Mouse (Mus musculus) urinary bladder, postnatal 4 days (tissue): ENCODE measurements at regions not wholly inside any gene's neighbourhood (a gene's known extent, or its start where the extent isn't known, plus 50 kb on each side); places are given as distances from the start of the nearest gene placed in this dataset.
A peak's percentile ranks its signal among the peaks of the same experiment; 100 is the strongest.

ENCODE experiments used
- DNase-seq, 2 experiments: peaks; one replicate each; pipeline ENCODE4 v3.0.0; 2021 to 2022; ENCODE audit warnings: low spot score in 2 of 2

DNA sequence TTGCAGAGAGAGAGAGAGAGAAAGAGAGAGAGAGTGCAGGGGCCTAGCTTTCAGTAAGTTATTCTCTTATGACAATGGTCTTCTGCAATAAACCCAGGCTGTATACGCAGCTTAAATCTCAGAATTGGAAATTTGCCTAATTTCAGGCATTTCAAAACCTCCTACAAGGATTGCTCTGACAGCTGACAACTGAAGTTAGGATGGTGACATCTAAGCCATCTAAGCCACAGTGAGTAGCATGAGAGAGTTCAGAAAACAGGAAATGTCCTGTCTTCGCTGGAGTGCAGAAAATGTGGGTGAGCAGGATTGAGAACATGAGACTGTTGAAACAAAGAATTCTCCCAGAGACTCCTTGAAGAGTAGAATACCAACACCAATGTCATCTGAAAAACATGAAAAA is 56.8 kb downstream of the Fam110c start:
- no peak for DNase-seq

DNA sequence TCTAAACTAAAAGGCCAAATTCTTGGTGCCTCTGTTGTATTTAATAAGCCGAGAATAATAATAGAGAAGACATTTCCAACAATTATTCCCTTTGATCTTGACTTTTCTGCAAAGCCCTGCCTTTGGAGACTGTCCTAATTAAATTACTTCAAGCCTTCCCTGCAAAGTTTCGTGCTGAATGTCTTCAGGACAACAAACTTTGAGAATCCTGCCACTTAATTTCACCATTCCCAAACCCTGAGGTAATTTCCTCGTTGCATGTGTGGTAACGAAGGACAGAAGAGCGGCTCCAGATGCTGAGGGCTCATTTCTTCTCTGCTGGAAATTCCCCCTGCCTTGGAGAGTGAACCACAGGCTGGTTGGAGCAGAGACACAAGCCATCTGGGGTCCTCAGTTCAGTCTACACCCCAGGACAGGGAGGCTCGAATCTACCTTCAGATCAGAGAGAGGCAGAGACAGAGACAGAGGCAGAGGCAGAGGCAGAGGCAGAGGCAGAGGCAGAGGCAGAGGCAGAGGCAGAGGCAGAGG is 60.9 kb downstream of the Fam110c start:
- no peak for DNase-seq

DNA sequence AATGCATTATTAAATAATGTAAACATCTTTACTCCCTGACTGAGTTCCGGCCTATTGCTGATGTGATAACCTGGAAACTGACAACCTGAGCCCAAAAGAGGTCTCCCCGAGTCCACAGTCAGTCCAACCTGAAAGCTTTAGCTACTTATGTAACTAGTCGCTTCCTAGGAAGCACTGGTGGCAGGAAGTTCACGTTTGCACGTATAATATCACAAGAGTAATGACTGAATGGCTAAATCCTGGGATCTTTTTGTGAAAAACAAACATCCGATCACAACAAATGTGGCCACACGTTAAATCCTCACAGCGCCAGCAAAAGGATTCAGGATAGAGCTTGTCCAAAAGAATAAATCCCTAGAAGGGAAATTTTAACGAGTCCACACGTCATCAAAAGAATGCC is 62.7 kb downstream of the Fam110c start:
- no peak for DNase-seq

DNA sequence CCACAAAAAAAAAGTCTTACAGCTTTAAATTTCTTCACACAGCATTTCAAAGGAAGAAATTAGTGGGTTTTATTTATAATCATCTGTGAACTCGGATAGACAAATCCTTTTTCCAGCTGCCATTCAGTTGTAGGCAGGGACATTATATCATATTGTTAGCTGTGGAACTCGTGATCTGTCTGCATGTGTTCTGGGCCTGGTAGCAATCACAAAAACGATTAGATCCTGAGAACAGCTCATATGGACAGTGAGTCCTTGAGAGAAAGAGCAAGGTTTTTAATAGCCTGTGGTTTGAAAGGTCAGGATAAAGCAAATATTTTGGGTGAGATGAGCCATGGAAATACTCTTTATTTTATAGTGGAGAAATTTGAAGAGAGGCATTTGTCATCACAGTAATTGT is 63.2 kb downstream of the Fam110c start:
- no peak for DNase-seq

- DNase-seq: no peak
Observed at GRCm38 (mm10) chr12:31137431-31137830, 63.8 kb downstream of the Fam110c start.

DNA sequence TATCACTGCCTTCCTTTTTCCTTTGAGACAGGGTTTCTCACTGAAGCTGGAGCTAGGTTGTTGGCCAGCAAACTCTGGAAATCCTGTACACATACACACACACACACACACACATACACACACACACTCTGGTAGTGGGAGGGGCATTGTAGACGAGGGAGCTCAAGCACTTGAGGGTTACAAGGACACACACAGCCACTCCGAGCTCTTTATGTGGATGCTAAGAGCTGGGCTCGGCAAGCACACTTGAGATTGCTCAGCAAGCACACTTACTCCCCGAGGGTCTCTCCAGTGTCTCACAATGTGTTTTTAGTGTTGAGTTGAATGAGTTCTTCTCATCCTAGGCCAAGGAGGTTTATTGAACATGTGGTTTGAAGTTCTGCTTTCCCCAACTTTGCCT is 66.2 kb downstream of the Fam110c start:
- DNase-seq: no peak

- no peak for DNase-seq
Observed at GRCm38 (mm10) chr12:31143266-31143665, 69.6 kb downstream of the Fam110c start.

- DNase-seq: no peak
Observed at GRCm38 (mm10) chr12:31145032-31145781, 71.5 kb downstream of the Fam110c start.

DNA sequence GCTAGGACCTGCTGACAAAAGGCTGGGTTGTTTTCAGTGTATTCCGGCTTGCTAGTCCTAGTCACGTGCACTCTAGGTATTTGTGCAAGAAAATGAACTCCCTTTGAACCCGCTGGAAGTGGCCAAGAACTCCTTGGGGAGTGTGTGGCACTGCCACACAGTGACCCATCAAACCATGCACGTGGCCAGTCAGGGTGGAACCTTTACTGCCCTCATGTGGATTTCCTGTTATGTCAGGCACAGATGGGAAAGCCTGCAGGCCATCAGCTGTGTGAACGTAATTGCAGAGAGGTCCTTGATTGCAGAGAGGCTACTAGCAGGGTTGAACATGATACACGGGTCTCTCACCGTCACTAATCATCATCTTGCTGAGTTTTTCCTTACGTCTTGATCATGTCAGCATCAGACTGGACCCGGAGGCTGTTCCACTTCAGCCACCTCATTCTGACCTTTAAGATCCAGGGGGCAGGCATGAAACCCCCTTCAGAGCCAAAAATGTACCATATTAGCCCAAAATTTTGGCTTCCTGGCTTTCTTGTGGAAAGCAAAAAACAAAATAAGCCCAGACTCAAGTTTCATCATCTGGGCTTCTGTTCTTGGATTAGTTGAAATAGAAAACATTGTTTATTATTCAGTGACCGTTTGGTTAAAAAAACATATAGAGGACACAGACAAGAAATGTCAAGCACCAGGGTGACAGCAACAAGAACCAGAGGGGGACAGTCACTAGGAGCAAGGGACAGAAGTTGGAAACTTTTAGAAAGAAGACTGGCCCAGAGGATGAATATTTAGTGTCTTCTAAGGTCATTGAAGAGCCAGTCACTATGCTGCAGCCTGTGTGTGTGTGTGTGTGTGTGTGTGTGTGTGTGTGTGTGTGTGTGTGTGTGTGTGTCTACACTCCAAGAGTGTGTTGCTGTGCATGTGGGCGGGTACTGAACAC is 75.0 kb downstream of the Fam110c start:
- DNase-seq: no peak

GRCm38 (mm10) chr12:31153720-31154119 is 80.1 kb downstream of the Fam110c start:
- no peak for DNase-seq

- DNase-seq: peak in 1 of 2 experiments; percentile 31
Observed at GRCm38 (mm10) chr12:31154608-31155011, 80.9 kb downstream of the Fam110c start.

GRCm38 (mm10) chr12:31156154-31156720 is 82.6 kb downstream of the Fam110c start:
- DNase-seq: no peak

DNA sequence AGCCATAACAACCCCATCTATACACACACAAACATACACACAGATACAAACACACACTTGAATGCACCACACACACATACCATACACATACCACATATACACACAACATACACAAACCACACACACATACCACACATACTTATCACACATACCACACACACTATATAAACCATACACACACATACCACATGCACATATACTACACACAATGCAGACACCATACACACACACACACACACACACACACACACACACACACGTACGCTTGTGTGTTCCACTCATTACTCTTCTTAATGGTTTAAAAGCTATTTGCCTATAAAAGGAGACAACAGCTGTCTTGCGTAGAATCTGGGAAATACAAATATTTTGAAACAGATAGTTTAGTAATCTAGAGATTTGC is 83.1 kb upstream of the Gm6993 start:
- no peak for DNase-seq

DNA sequence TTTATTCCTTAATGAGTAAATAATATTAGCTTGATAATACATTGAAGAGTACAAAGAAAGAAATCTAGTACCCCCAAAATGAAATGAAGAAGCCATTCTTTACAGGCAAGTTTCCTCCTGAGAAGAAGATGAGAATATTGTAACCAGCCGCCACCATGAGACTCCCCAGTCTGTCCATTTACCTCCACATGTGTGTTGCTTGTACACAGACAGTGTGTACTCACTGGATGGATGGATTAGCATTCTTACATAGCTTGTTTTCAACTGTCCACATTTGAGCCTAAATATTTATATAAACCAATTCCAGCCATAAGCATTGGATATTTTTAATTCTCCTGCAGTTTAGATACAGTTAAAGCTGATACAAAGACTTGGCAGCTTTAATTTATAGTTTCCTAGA is 82.7 kb upstream of the Gm6993 start:
- no peak for DNase-seq

DNA sequence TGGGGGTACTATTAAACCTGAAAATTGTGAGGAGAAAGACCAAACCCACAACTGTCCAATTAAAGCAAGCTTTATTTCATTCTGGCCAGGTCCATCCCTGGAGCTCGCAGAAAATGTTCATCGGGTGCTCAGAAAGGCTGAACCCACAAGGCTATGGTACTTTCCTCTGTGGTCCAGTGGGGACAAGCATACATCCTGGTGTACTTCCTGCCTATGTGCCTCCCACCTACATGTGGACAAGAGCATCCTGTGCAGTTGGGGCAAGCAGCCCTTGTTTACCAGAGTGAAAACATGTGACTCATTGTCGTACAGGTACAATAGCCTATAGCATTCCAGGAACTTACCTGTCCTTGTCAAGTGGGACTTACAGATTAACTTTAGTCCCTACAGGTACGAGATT is 81.7 kb upstream of the Gm6993 start:
- DNase-seq: no peak

GRCm38 (mm10) chr12:31159378-31159777 is 81.2 kb upstream of the Gm6993 start:
- no peak for DNase-seq

- DNase-seq: no peak
Observed at GRCm38 (mm10) chr12:31168221-31168890, 72.2 kb upstream of the Gm6993 start.

DNA sequence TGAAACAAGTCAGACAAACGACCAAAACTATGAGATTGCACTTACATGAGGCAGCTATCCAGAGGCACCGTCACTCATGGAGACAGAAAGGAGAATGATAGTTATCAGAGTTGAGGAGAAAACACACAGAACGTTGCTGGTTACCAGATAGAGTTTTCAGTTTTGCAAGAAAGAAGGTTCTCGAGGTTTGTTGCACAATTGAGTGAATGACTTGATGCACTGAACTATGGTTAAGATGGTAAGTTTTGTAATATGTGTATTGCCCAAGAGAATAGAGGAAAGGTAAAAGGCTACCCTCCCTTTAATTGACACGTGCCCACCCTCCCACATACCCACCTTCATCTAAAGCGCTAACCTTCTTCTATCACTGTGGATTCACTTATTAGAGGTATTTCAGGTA is 70.5 kb upstream of the Gm6993 start:
- DNase-seq: no peak

DNA sequence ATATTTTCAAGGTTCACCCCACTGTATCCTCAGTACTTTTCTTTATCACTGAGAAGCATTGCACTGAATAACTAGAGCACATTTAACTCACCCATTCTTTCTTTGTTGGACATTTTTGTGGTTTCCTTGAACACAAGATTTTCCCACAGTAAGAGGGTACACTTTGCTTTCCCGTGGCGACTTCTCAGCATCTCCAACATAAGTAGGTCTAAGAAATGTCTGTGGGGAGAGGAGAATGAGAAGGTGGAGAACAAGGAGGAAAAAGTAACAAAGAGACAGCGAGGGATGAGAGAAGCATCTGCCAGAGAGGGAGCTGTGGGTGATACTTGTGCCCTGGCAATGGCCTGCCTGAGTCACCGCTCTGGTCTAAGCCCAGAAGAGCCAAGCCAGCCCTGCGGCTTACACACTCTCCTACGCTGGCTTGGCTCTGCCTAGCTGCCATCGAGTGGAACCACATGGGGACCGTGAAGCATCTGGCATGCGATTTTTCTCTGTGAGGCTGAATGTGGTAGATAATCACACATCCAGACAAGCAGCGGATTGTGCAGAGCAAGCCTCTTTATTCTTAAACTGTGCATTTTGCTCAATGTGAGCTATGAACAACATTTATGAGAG is 69.9 kb upstream of the Gm6993 start:
- DNase-seq: peak in 1 of 2 experiments; percentile 33

GRCm38 (mm10) chr12:31171992-31172391 is 68.6 kb upstream of the Gm6993 start:
- no peak for DNase-seq
